Mouse (Mus musculus) heart, postnatal 0 days (tissue): Measurements from ENCODE around the gene Ddx39b.

Experiments used
- CTCF ChIP-seq: IDR thresholded peaks from 2 replicates; pipeline ENCODE4 v1.5.1; 2016; ENCODE audit warnings: antibody characterized with exemption, control low read depth, low read depth
- EP300 ChIP-seq: IDR thresholded peaks from 2 replicates; pipeline ENCODE4 v1.6.1; 2016; ENCODE audit warnings: antibody characterized with exemption, low read depth

DNA sequence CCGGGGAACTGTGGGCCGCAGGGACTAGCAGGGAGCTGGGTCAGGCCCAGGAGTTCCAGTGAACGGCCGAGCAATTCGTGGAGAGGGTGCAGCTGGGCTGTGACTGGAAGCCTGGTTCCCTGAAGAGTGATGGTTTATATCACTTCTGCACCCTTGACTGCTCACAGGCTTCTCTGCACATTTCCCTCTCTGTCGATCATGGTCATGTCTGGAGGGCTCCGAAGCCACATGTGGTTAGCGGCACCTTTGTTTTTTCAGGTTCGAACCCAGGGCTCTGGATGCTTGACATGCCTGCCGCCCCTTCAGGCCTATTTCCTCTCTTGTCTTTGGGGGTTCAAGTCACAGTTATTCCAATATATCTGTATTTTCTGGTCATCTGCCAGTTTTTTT lies 36.2 kb upstream of the Ddx39b start:
- TF ChIP-seq EP300 (no peak), CTCF (no peak)
